Mouse (Mus musculus): ENCODE measurements around the gene Med13l. TPM values are rescaled to one million over a fixed set of nuclear protein-coding genes. Genes with fewer than 3 reads are reported as not detected.

Med13l gene
- polyA plus RNA-seq, 1 experiment from 2014 or later, result 13.9 TPM

DNA sequence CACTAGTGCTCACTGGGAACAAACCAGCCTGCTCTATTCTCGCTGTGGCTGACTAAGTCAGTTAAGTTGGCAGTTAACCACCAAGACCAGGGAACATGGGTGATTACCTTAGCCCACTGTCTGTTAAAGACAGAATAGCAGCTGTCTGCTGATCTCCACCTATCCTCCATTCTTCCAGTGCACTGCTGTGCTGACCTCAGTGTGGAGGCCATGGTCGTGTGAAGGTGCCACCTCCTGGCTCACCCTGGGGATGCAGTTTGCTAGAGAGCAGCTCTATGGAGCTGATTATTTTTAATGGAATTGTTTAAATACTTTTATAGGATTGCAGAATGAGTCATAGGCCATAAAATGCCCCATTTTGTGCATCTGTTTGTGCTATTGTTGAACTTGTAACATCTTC, 195.6 kb downstream of the Med13l start:
- Histone ChIP-seq H3K27me3 (ENCODE audit: low read depth, poor library complexity, severe bottlenecking) (no peaks in the 10 kb centered on the region), H3K36me3 (peaks cover 100% of the 10 kb centered on the region), H3K4me1 (peaks cover 2% of the 10 kb centered on the region; the same call in 1 of the 2 replicates), H3K9me3 (replicated peaks) (no peaks in the 10 kb centered on the region), H3K4me3 (no peak overlapping the region), H3K27ac (no peak overlapping the region)
- no peak for DNase-seq (ENCODE audit: low spot score)
- 76% methylated on average over 2 of the region's 2 CpGs for WGBS

DNA sequence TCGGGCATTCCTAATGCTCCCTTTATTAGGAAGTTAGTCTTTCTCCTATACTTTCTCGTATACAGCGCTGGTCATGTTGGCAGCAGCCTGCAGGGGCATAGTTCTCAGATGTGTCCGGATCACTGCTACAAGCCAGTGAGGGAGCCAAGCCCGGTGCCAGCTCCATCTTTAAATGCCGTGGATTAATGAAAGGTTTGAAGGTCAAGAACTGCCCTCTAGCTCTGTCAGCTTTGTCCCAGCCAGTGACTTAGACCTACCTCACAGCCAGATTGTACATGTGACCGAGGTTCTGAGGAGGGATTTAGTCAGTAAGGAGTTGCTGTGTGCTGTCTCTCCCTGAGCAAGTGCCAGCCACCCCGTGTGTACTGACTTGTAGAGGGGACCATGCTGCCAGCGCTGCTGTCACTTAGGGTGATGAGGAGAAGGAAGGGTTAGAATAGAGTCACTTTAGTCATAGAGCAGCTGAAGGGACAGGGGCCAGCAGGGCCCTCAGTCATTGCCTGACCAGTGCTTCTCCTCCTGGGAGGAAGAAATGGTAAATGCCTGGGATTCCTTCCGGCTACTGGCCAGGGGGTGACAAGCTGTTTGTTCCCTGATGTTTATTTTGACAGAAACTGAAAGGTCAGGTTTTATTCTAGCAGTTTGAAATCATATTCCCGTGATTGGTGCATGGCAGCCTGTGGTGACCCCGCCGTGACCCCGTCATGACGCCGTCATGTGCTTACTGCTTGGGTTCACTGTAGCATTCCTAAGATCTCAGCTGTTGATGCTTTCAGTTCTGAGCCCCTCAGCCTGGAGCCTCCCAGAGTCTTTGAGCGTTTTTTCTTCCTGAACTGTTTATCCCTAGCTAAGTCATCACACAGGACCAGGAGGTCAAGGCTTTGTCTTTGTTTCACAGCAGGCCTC, 197.2 kb downstream of the Med13l start:
- Histone ChIP-seq H3K36me3 (peaks cover 100% of the 10 kb centered on the region), H3K4me3 (no peak overlapping the region), H3K4me1 (peaks cover 2% of the 10 kb centered on the region; the same call in 1 of the 2 replicates), H3K9me3 (replicated peaks) (no peaks in the 10 kb centered on the region), H3K27me3 (ENCODE audit: low read depth, poor library complexity, severe bottlenecking) (no peaks in the 10 kb centered on the region), H3K27ac (no peak overlapping the region)
- 74% methylated on average over 17 of the region's 17 CpGs for WGBS
- no peak for DNase-seq (ENCODE audit: low spot score)

DNA sequence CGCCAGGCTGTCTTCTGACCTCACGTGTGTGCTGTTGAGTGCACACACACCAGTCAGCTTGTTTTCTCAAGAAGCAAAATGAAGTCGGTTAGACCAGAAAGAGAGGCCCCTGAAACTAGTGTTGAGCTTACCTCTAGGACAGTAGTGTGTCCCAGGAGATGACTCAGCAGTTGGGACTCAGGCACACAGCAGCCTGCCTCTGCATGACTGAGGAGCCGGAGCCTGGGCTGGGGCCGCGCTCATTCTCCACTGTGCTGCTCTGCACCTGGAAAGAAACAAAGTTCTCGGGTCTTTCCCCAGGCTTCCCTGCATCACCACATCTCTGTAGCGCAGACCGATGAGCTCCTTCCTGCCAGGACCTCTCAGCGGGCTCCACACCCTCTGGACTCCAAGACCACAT, 200.5 kb downstream of the Med13l start:
- Histone ChIP-seq H3K27ac (no peak overlapping the region), H3K36me3 (peaks cover 89% of the 10 kb centered on the region), H3K9me3 (replicated peaks) (no peaks in the 10 kb centered on the region), H3K4me3 (no peak overlapping the region), H3K4me1 (0 out of 2 replicates have a peak, but pooled peaks cover under 1% of the 10 kb centered on the region), H3K27me3 (ENCODE audit: low read depth, poor library complexity, severe bottlenecking) (no peaks in the 10 kb centered on the region)
- DNase-seq (ENCODE audit: low spot score), result no peak
- 93% methylated on average over 10 of the region's 10 CpGs for WGBS

DNA sequence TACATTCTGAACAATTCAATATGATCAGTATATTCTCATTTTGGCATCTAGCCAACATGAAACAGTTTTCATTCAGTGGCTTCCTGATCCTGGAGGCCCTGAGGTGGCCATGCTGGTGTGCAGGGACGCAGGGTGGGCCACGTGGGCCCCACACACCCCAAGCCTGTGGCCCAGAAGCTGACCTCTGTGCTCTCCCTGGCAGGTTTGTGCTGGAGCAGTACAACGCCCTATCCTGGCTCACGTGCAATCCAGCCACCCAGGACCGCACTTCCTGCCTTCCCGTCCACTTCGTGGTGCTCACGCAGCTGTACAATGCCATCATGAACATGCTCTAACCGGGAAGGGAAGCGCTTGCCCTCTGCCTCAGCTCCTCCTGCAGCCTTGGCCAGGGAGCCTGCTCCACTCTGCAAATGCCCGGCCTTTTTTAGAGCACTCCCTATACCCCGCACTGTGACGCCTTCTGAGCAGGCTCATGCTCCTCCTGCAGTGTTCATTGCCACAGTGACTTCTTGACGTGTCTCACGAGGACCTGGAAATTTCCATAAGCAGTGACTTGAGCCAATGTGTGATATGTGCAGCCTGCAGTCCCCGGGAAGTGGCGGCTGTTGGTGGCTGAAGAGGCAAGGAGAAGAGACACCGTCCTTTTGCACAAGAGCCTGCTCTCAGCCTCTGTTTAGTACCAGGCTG, 202.2 kb downstream of the Med13l start:
- H3K27ac ChIP-seq, result no peak overlapping the region
- H3K9me3 ChIP-seq (replicated peaks), result no peaks in the 10 kb centered on the region
- no peak for DNase-seq (ENCODE audit: low spot score)
- peaks cover 12% of the 10 kb centered on the region; the same call in 1 of the 2 replicates for H3K4me1 ChIP-seq
- H3K4me3 ChIP-seq, result no peak overlapping the region
- H3K27me3 ChIP-seq (ENCODE audit: low read depth, poor library complexity, severe bottlenecking), result no peaks in the 10 kb centered on the region
- peaks cover 74% of the 10 kb centered on the region for H3K36me3 ChIP-seq
- WGBS, result 90% methylated on average over 18 of the region's 18 CpGs

DNA sequence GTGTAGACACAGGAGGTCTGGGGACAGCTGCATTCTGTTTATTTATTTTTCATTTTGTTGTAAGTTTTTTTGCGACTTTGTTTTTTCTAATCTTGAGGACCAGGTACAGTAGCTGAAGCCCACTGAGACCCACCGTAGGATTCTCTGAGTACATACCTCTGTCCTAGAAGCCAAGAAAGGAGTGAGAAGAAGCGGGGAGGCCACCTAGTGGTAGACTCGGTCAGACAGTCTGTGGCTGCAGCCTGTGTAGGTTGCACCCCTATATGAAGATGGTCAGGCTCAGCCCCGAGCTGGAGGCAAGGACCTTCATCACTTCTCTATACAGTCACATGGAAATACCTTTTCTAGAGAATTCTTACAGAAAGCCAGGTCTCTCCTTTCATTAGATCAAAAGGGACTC, 202.9 kb downstream of the Med13l start:
- Histone ChIP-seq H3K36me3 (peaks cover 67% of the 10 kb centered on the region), H3K27me3 (ENCODE audit: low read depth, poor library complexity, severe bottlenecking) (no peaks in the 10 kb centered on the region), H3K9me3 (replicated peaks) (no peaks in the 10 kb centered on the region), H3K27ac (no peak overlapping the region), H3K4me1 (peaks cover 19% of the 10 kb centered on the region), H3K4me3 (no peak overlapping the region)
- WGBS, result 64% methylated on average over 5 of the region's 5 CpGs
- DNase-seq (ENCODE audit: low spot score), result peak; percentile 62

DNA sequence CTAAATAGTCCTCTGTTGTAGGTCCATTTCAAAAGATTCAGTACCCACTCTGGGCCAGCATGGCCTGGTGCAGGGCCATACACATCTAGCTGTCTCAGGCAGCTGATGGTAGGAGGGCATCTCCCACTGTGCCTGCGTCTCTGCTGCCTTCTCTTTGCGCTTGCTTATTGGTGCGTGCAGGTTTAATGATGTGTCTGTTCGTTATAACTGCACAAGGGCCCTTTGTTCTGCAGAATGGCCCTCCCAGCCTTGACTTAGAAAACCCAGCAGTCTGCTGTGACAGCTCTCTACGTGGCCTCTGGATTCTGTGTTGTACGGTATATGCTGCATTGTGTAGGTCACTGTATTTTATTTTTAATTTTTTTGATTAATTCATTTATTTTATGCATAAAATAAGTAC, 208.7 kb downstream of the Med13l start:
- peaks cover 45% of the 10 kb centered on the region for H3K4me1 ChIP-seq
- peak overlapping the region; percentile 39; the same call in 1 of the 2 replicates for H3K27ac ChIP-seq
- peaks cover 19% of the 10 kb centered on the region; the same call in 1 of the 2 replicates for H3K27me3 ChIP-seq (ENCODE audit: low read depth, poor library complexity, severe bottlenecking)
- peaks cover 9% of the 10 kb centered on the region for H3K36me3 ChIP-seq
- 67% methylated on average over 6 of the region's 6 CpGs for WGBS
- H3K9me3 ChIP-seq (replicated peaks), result no peaks in the 10 kb centered on the region
- no peak overlapping the region for H3K4me3 ChIP-seq
- no peak for DNase-seq (ENCODE audit: low spot score)

DNA sequence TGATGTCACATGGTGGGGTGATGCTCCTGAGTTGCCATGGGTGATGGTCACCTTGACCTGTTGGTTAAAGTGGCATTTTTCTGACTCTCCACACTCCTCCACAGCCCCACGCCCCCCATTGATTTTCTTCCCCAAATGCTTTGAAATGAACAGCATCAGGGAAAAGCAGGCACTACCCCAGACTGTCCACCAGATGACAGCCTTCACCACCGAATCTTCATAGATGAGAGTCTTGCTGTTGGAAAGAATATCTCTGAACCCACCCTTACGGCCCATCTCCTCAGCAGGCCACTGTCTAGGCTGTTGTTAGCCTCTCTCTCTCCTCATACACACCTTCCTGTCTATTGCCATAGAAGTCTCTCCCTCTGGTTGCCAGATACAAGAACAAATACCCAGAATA, 213.4 kb downstream of the Med13l start:
- no peak overlapping the region for H3K27ac ChIP-seq
- WGBS, result 41% methylated on average over 3 of the region's 3 CpGs
- no peak for DNase-seq (ENCODE audit: low spot score)
- peaks cover 28% of the 10 kb centered on the region for H3K27me3 ChIP-seq (ENCODE audit: low read depth, poor library complexity, severe bottlenecking)
- no peak overlapping the region for H3K4me3 ChIP-seq
- H3K36me3 ChIP-seq, result no peaks in the 10 kb centered on the region
- H3K4me1 ChIP-seq, result peaks cover 25% of the 10 kb centered on the region
- no peaks in the 10 kb centered on the region for H3K9me3 ChIP-seq (replicated peaks)

DNA sequence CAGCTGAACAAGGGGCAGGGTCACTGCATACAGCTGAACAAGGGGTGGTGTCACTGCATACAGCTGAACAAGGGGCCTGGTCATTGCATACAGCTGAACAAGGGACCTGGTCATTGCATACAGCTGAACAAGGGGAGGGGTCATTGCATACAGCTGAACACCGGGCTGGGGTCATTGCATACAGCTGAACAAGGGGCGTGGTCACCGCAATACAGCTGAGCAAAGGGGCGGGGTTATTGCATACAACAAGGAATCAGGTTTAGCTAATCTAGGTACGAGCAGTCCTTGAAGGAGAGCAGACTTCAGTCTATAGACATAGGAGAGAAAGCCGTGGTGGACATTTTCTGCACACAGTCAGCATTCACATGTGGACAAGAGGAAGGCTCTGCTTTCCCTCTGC, 215.9 kb downstream of the Med13l start:
- WGBS, result 85% methylated on average over 6 of the region's 6 CpGs

DNA sequence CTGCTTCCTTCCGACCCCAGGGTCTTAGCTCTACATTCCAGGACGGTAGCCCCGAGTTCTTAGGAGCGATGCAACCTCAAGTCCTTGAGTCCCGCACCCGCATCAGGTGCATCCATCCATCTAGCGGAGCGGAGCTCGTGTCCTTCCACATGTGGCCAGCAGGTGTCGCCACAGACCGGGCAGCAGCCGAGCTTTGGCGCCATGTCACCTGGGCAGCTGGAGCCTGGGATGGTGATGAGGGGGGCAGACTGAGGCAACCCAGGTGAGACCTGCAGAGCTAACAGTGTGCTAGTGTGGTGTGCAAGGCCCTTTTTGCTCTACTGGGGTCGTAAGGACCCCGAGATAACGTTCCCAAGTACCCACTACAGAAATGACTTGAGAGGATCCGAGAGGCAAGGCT, 221.1 kb downstream of the Med13l start:
- WGBS, result 12% methylated on average over 17 of the region's 17 CpGs
- no peaks in the 10 kb centered on the region for H3K9me3 ChIP-seq (replicated peaks)
- peaks cover 4% of the 10 kb centered on the region for H3K4me1 ChIP-seq
- no peak overlapping the region for H3K27ac ChIP-seq
- H3K27me3 ChIP-seq (ENCODE audit: low read depth, poor library complexity, severe bottlenecking), result peaks cover 52% of the 10 kb centered on the region
- peak; percentile 90 for DNase-seq (ENCODE audit: low spot score)
- no peaks in the 10 kb centered on the region for H3K36me3 ChIP-seq
- H3K4me3 ChIP-seq, result no peak overlapping the region

More for the DNA sequence above, 215.9 kb downstream of the Med13l start:
- Histone ChIP-seq H3K27ac (no peak overlapping the region), H3K36me3 (no peaks in the 10 kb centered on the region), H3K27me3 (ENCODE audit: low read depth, poor library complexity, severe bottlenecking) (peaks cover 45% of the 10 kb centered on the region), H3K4me1 (peaks cover 4% of the 10 kb centered on the region; the same call in 1 of the 2 replicates), H3K9me3 (replicated peaks) (no peaks in the 10 kb centered on the region), H3K4me3 (no peak overlapping the region)
- DNase-seq (ENCODE audit: low spot score), result no peak

DNA sequence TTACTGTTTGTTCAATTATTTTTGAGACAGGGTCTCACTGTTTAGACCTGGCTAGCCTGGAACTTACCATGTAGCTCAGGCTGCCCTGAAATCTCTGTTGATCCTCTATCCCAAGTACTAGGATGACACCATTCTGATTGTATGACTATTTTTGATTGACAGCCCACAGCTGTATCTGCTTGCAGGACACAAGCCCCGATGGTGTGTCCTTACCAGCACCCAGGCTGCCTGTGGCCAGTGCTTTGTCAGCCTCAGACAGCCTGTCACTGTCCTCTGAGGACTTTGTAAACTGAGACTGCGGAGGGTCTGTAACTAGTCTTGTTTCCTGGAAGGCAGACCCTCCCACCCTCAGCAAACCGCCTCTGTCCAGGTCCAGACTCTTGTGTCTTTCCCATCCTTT, 221.7 kb downstream of the Med13l start:
- H3K4me3 ChIP-seq, result no peak overlapping the region
- H3K27me3 ChIP-seq (ENCODE audit: low read depth, poor library complexity, severe bottlenecking), result peaks cover 52% of the 10 kb centered on the region
- peaks cover 4% of the 10 kb centered on the region for H3K4me1 ChIP-seq
- H3K36me3 ChIP-seq, result no peaks in the 10 kb centered on the region
- H3K9me3 ChIP-seq (replicated peaks), result no peaks in the 10 kb centered on the region
- no peak for DNase-seq (ENCODE audit: low spot score)
- WGBS, result 77% methylated on average over 3 of the region's 3 CpGs
- no peak overlapping the region for H3K27ac ChIP-seq

DNA sequence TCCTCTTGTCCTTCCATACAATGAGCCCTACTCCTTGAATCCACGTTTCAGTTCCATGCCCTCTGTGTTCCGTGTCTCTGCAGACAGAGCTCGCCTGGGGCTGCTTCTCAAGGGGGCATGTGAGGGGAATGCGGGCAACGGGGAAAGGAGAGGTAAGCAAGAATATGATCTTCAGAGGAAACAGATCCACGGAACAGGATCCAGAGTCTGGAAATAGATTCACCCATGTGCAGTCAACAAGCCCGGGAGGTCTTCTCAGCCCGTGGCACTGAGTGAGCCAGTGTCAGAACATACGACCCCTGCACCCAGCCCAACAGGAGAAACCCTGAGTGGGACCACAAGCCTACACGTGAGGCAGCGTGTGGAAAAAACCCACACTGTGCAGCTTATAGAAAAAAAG, 228.7 kb downstream of the Med13l start:
- H3K27ac ChIP-seq, result no peak overlapping the region
- no peaks in the 10 kb centered on the region for H3K9me3 ChIP-seq (replicated peaks)
- H3K27me3 ChIP-seq (ENCODE audit: low read depth, poor library complexity, severe bottlenecking), result peaks cover 4% of the 10 kb centered on the region; the same call in 1 of the 2 replicates
- no peak for DNase-seq (ENCODE audit: low spot score)
- H3K36me3 ChIP-seq, result no peaks in the 10 kb centered on the region
- H3K4me1 ChIP-seq, result no peaks in the 10 kb centered on the region
- no peak overlapping the region for H3K4me3 ChIP-seq
- WGBS, result 87% methylated on average over 11 of the region's 11 CpGs

DNA sequence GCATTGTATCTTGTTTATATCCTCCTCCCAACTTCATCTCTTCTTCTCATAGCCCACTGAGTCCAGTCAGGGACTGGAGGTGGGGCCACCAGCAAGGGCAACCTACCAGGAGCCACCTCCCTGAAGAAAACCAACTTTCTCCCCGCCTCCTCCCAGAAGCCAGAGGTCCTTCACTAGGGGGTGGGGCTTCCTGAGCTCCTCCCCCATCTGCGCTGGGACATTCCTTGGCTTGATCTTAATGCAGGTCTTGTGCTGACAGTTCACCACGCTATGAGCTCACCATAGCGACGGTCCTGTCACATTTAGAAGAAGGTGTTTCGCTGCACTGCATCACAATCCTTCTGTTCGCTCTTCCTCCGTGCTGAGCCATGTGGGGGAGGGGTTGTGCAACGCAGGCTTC, 229.3 kb downstream of the Med13l start:
- Histone ChIP-seq H3K27ac (no peak overlapping the region), H3K27me3 (ENCODE audit: low read depth, poor library complexity, severe bottlenecking) (peaks cover 6% of the 10 kb centered on the region), H3K9me3 (replicated peaks) (no peaks in the 10 kb centered on the region), H3K4me3 (no peak overlapping the region), H3K36me3 (no peaks in the 10 kb centered on the region), H3K4me1 (no peaks in the 10 kb centered on the region)
- WGBS, result 84% methylated on average over 9 of the region's 9 CpGs
- no peak for DNase-seq (ENCODE audit: low spot score)

DNA sequence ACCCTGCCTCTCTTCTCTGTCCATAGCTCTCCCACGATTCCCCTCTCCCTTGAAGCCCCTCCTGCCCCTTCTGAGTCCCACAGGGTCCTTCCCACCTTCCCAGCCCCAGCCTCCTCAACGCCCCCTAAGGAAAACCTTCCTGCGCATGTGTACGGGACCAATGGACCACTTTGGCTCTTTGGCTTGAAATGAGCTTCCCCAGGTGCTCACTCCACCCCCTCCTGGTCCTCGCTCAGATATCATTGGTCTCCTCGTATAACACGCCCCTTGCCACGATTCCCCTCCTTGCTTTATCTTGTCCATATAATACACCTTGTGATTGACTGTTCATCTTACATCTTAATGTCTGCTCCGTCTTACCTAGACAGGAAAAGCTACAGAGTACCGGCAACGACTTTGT, 237.3 kb downstream of the Med13l start:
- 94% methylated on average over 11 of the region's 11 CpGs for WGBS

More for the DNA sequence above, 237.3 kb downstream of the Med13l start:
- H3K27ac ChIP-seq, result no peak overlapping the region
- H3K4me3 ChIP-seq, result no peak overlapping the region
- H3K9me3 ChIP-seq (replicated peaks), result no peaks in the 10 kb centered on the region
- peaks cover 27% of the 10 kb centered on the region for H3K27me3 ChIP-seq (ENCODE audit: low read depth, poor library complexity, severe bottlenecking)
- H3K4me1 ChIP-seq, result peaks cover 14% of the 10 kb centered on the region
- no peaks in the 10 kb centered on the region for H3K36me3 ChIP-seq
- DNase-seq (ENCODE audit: low spot score), result no peak
